Mouse (Mus musculus) frontal cortex, adult 2 months (tissue): ENCODE data around the gene Smg9. TPM values are rescaled to one million over a fixed set of nuclear protein-coding genes. Genes with fewer than 3 reads are reported as not detected.

ENCODE experiments used
- DNase-seq, 2 experiments: peaks; one replicate each; pipeline ENCODE4 v3.0.0; 2022; ENCODE audit warnings: low spot score in 1 of 2; ENCODE audit errors: extremely low spot score in 1 of 2
- polyA plus RNA-seq: library from polyadenylated mRNA; depleted of rRNA; stranded (reverse); fragments of >200 nt; gene quantifications from 2 replicates; pipeline ENCODE4 v1.2.3, GENCODE M21; 2012

Gene Smg9
- polyA plus RNA-seq, 1 experiment, result 78.1 TPM

DNA sequence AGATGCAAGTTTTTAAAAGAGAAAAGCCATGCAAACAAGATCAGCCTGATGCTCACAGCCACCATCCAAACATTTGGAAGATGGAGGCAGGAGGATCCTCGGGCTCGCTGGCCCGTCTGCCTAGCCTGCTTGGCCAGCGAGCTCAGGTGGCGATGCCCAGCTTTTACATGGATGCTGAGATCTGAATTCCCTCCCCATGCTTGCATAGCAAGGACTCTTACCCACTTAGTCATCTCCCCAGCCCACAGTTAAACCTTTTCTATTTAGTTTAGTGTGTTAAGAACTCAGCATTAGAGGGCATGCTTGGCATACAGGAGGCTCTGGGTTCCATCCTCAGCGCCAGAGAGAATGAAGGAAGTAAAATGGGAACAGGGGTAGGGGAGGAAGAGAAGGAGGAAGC is 39.8 kb downstream of the Smg9 start:
- DNase-seq, result peak in 1 of 2 experiments; percentile 24

DNA sequence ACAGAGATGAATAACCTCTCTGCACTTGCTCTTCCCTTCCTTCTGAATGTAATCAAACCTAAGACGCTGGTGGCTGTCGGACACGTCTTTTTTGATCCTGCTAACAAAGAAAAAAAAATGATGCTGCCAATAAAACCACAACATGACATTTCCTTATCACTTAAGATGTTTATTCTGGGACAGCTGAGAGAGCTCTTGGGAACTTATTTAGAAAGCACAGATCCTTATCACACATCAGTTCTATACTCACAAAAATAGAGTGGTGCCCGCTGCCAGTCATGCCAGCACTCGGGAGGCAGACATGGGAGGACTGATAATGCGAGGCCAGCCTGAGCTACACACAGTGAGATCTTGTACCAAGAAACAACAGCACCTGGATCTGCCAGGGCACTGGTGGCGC is 40.5 kb downstream of the Smg9 start:
- no peak for DNase-seq

DNA sequence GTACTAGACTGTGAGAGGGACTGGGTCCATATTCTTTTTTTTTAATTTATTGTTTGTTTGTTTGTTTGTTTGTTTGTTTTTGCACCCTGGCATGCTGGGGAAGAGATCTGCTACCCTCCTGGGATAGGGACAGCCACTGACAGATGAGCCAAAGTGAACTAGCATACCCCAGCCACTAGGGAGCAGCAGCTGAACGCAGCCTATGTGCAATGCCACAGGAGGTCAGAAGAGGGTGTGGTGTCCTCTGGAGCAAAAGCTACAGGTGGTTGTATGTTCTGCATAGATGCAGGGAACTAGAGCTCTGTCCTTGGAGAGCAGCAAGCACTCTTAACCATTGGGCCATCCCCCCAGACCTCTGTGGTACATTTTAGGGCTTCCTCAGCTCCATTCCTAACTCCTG is 42.4 kb downstream of the Smg9 start:
- DNase-seq, result peak in 1 of 2 experiments; percentile 66

DNA sequence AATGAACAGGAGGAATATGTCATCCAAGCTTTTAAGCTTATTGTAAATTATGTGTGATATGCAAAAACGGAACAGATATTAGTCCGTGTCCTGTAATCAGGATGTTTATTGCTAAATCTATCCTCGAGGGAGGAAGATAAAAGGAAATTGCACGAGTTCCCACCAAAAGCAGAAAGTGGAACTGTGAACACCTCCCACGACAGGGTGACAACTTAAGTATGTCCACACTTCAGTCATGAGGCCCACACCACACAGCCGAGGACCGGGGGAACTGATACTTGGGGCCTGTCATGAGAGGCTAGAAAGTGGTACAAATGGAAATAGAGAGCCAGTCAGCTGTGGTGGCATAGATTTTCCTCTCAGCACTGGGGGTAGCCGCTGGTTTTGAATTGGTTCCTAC is 42.9 kb downstream of the Smg9 start:
- DNase-seq, result no peak

DNA sequence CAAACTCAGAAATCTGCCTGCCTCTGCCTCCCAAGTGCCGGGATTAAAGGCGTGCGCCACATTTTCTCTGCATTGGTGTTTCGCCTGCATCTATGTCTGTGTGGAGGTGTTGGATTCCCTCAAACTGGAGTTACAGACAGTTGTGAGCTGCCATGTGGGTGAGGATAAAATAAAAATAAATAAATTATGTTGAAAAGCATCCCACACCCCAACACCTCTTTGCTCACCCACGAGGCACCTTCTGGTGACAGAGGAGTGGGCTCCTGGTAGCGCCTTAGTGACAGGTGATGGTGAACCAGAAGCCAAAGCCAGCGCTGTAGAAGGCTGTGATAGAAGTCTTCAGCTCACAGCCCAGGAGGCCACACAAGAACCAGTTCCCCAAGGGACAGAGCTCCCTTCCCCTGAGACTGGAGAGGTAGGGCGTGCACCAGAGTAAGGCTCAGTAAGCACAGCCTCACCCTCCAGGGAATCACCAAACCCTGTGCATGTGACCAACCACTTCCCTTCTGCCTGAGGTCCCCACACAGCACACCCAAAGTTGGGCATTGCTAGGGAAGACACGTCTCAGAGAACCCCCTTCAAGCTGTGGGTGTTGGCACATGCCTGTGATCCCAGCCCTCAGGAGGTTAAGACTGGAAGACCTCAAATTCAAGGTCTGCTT is 46.0 kb downstream of the Smg9 start:
- DNase-seq, result peak; percentile 33 to 55

DNA sequence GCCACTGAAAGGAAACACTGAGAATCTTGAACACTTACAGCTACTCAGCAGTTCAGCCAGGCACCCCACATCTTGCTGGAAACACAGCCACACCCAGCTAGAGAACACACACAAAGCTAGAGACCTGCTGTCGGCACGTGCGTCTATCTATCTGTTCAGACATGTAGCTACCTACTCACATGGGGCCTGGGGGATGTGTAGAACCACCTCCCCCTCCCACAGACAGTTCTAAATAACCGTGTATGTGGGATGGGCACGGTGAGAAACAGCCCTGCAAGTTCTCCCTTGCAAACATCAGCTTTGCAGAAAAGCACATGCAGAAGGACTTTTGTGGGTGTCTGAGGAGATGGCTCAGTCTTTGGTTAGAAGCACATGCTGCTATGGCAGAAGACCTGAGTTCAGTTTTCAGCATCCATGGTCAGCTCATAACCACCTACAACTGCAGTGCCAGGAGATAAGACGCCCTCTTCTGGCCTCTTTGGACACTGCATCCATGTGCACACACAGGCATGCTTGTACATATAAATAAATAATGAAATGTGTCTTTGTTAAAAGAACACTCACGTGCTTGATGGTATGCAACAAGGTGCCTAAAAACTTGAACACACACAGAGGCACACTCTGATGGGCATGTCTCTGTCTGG is 47.4 kb downstream of the Smg9 start:
- DNase-seq, result peak; percentile 68 to 75

DNA sequence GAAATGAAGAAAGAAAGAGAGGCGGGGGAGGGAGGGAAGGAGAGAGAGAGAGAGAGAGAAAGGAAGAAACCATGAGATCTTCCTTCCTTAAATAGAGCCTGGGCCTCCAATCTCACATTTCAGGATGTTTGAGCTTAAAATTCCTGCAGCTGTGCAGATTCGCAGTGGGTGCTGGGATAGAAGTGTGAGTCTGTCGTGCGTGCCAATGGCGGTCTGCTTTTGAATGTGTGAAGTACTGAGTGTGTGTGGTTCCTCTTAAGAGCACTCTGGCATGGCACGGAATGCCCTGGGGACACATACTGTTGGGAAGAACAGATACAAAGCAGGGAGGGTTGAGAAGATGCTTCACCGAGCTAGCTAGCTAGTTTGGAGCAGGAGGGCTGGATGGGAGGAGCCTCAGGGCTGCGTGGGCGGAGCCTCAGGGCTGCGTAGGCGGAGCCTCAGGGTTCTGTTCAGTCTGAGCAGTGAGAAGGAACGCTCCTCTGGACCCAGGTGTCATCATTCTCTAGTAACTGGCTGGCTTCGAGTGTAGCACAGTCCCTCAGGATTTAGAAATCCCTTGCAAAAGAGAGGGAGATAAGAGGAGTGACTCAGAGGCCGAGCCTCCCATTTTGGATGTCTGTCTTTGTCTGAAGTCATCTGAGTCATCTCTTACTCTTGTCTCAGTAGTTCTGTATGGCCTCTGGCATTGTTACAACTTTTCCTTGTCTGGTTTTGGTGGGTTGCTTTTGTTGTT is 49.5 kb downstream of the Smg9 start:
- peak; percentile 34 to 62 for DNase-seq

DNA sequence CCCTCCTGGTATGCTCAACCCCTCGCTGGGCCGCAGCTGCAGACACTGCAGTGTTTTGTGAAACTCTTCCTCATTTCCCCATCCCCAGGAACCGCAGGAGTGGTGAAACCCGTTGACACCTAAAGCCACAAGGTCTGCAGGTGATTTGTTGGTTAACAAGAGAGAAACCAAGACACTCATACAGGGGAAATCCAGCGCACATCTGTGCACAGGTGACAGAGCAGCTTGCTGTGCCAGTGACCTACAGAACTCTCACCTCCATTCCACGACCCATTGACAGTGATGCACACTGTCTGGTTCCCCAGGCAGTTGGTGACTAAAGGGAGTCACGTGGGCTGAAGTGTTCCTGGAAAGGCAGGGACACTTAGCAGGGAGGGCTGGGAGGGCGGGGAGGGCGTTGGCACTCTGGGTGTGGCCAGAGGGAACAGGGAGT is 51.2 kb downstream of the Smg9 start:
- no peak for DNase-seq

DNA sequence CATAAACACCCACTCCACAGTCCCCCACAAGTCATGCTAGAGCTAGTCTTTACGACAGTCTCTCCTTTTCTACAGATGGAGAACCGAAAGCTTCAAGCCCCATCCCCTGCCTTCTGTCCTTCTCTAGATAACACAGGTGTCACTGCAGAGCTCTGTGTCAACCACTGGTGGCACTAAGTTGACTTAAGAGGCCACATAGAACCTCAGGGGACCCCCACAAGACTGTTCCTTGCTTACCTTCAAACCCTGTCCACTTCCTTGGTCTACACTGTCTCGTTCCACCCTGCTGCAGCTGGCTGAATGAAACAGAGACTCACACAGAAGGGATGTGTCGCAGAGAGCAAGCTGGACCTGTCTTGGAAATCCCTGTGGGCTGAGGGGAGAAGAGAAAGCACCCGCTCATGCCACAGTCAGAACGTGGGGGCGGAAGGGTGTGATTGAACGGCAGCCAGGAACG is 52.5 kb downstream of the Smg9 start, which contains the start of gene Irgc1:
Gene Irgc1, minus strand, starts transcription at position 443 of the 457 bp plus-strand sequence.
- DNase-seq, result peak in 1 of 2 experiments; percentile 66

DNA sequence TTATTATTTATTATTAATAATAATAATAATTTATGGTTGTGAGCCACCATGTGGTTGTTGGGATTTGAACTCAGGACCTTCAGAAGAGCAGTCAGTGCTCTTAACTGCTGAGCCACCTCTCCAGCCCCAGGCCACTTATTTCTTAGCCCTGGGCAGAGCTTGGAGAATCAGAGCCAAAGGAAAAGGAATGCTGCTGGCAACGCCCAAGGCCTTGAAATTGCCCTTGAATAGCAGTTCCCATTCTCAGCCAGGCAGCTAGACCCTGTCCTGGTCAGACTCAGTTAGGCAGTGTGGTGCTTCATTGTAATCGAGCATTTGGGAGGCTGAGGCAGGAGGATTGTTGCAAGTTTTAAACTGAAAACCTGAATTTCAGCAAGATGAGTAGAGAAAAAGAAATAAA is 54.8 kb downstream of the Smg9 start:
- no peak for DNase-seq

DNA sequence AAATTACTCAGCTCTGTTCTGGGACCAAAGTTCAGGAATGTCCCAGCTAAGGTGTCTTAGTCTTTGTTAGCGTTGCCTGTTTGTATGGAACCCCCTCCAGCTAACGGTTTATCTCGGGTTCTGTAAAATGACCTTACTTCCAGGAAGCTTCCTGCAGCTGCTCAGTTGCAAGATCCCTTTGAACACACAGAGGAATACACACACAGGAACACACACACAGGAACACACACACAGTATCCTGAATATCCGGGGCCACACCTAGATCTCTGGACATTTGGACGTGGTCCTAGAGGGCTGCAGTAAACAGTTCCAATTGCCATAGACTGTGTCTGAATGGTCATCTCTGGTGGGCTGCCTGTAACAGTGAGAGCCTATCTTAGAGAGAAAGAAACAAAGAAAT is 56.3 kb downstream of the Smg9 start:
- no peak for DNase-seq

DNA sequence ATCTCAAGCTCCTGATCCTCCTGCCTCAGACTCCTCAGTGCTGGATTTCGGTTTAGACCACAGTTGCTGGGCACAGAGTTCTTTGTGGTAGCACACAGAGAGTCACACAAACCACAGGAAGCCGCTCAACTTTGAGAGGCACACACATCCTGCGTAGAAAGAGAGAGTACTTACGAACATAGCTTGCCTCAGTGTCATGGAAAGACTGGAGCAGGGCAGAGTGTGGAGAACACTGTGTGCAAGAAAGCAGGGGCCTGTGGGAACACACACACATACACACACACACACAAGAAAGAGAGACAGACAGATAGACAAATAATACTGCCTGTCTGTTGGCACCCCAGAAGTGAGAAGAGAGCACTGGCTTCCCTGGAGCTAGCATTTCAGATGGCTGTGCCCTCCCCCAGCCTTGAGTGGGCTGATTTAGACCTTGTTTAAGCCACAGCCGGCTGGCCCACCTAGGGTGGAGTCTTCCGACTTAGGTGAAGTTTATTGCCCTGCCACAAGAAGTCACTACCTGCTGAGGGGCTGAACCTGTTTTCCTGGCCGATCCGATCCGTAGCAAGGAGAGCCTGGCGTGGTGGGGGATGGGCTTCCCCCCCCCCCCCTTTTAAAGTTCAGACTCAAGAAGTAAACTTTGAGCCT is 58.4 kb downstream of the Smg9 start:
- no peak for DNase-seq

DNA sequence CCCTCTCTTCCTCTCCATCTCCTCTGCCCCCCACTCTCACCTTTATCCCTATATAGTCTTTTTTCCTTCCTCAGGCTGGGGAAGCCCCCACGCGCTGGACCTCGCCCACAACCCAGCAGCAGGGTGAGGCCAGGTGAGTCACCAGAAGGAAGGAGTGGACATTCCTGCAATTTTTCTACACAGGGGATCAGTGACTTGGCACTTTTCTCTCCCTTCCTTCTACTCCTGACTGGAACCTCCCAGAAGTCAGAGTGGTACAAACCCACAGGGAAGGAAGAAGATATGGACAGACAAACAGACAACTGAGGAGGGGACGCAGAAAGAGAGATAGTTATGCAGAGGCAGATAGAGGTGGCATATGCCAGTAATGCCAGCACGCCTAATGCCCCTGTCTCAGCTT is 60.0 kb downstream of the Smg9 start:
- no peak for DNase-seq

DNA sequence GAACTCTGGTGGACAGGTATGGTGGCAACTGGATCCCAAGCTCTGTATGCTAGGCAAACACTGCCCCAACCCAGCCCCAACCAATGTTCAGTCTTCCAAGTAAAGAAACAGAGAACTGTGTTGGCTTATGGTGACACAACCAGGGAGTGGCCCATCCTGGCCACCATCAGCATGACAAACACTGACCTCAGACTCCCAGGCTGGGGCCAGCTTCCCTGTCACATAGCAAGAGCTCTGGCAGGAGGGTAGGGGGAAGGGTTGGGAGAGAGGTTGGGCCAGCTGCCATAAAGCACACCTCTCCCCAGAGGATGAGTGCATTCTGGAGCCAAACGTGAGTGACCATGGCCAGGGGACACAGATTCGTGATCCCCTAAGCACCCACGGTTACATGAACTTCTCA is 60.4 kb downstream of the Smg9 start:
- no peak for DNase-seq

DNA sequence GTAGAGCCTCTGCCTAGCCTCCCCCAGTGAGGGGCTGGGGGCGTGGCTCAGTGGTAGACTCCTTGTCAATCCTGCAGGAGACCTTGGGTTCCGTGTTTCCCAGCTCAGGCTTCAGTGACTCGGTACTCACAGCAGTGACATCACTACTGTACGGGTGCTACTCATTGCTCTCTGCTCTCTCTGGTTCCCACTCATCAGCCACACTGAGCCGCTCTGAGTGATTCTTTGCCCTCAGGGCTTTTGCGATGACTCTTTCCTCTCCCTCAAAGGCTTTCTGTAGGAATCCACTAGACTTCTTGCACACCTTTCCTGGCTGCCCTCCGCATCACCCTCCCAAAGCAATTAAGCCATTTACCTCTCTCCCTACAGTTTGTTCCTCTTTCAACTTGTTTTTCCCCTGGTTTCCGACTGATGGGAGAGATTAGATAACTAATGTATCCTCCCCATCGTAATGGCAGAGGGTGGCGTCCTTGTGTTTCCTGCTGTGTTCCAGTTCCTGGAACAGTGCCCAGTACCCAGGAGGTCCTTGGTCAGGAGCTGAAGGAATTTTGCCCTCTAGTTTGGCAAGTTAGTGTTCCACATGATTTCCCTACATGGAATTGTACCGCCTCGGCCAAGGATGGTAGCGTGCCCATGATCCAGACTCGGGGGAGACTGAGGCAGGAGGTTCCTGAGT is 62.1 kb downstream of the Smg9 start:
- no peak for DNase-seq

DNA sequence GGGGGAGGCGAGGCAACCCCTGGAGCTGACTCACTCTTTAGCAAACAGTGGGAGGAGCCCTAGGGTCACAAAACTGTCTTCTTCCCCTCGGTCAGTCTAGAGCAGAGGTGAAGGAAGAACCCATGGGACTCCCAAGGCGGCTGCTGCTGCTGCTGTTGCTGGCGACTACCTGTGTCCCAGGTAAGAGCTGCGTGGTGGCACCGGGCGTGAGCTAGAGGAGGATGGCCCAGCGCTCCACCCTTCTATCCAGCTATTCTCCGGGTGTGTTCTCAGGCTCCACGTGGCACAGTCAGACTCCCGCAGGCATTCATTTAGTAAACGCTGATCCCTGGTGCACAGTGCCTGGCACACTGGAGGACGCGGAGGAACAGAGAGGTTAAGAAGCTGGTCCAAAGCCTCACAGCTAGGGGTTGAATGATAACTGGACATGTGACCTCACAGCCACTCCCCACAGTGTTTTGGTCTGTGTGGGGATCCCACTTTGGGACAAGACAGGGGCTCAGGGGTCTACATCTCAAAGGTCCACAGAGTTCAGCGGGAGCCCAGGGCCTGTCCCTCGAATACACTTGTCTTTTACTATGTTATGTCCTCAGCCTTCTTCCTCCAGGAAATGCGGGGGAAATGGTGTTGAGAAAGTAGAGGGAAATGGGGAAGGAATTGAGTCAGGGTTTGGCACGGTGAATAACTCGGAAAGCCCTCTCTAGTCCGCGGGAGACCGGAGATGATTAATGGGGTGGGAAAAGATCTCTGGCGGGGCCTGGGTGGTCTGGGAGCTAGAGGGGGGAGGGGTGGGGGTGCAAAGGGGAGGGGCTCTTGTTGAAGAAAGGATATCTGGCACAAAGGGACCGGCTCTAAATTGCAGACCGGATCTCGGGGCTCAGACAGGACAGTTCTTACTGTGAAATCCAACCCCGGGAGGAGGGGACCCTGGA is 63.2 kb downstream of the Smg9 start, which contains the start of gene Plaur:
Gene Plaur, plus strand, starts transcription at position 97 of the 932 bp plus-strand sequence.
- DNase-seq, result no peak

DNA sequence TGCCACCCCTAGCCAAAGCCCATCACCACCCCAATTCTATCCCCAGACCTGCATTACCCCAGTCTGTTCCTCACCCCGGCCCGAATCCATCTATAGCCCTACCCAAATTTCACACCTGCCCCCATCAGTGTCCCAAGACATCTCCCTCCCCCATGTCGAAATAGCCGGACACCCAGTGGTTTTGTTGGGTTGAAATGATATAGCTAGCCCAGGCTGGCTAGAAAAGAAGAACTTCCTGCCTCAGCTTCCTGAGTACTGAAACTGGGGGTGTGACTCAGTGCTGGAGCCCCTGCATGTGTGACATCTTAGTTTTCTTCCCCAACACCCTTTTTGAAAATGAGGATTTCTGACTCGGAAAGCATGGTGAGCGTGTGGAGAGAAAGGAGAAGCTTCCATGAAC is 67.4 kb downstream of the Smg9 start:
- DNase-seq, result no peak

DNA sequence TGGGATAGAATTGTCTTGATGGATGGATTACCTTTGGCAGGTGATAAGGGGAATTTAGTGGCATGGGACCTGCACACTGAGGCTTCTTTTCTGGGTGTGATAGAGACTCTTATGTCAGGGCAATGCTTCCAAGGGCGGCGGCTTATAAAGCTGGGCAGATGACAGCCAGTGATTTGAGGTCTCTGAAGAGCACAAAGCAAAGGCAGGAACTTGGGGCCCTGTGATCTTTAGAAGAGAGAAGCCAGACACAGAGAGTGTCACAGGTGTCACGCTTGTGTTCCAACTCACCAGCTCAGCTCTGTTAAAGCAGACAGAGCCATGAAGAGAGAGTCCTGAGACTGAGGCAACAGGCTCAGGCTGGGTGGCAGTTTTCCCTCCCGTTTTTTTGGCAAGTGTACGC is 68.5 kb downstream of the Smg9 start:
- no peak for DNase-seq

DNA sequence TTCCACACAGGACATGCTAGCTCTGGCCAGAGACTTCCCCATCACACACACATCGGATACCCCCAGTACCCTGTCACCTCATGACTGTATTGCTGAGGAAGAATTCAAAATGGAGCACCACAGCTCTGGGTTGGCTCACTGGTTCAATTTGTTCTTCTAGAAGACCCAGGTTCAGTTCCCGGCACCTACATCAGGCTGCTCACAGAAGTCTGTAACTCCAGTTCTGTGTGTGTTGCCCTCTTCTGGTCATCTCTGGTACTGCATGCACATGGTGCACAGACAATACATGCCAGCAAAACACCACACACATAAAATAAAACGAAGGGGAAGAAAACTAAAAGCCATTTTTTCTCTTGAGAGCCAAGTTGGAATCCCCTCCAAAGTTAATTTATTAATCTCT is 69.7 kb downstream of the Smg9 start:
- no peak for DNase-seq
